Mouse (Mus musculus) bone marrow macrophage, adult 2 months (primary cell): ENCODE data around the gene Spink8.

Source experiments
- CTCF ChIP-seq: IDR thresholded peaks from 2 replicates; pipeline ENCODE4 v1.5.1; 2012; ENCODE audit warnings: low read depth, mild to moderate bottlenecking, low read length, moderate library complexity
- POLR2A ChIP-seq: IDR thresholded peaks from 2 replicates; pipeline ENCODE4 v1.6.1; 2012; ENCODE audit warnings: mild to moderate bottlenecking, low read depth, low read length, borderline replicate concordance

GRCm38 (mm10) chr9:109863085-109863484 is 51.0 kb downstream of the Spink8 start:
- no peak for TF ChIP-seq CTCF
- no peak for TF ChIP-seq POLR2A
